Mouse (Mus musculus): Measurements from ENCODE around the gene Rab34. TPM values are rescaled to one million over a fixed set of nuclear protein-coding genes. Genes with fewer than 3 reads are reported as not detected.

Gene Rab34
- polyA plus RNA-seq, 1 experiment from 2014 or later, result 53.3 TPM

- Histone ChIP-seq H3K27ac (replicated peaks; ENCODE audit: low read depth, low read length) (no peak overlapping the region), H3K4me1 (ENCODE audit: control insufficient read depth, insufficient read depth, low read length) (peaks cover 7% of the 10 kb centered on the region; the same call in 1 of the 2 replicates), H3K9me3 (ENCODE audit: control insufficient read depth, low read length) (no peaks in the 10 kb centered on the region), H3K4me3 (replicated peaks; ENCODE audit: low read depth, low read length) (no peak overlapping the region), H3K27me3 (ENCODE audit: control insufficient read depth, insufficient read depth, low read length) (no peaks in the 10 kb centered on the region), H3K9ac (replicated peaks; ENCODE audit: low read length) (no peak overlapping the region), H3K4me2 (ENCODE audit: low read length) (no peak overlapping the region), H3K36me3 (ENCODE audit: control insufficient read depth, insufficient read depth, low read length) (no peaks in the 10 kb centered on the region)
- WGBS, result 63% methylated on average over 19 of the region's 19 CpGs
- ATAC-seq (ENCODE audit: low FRiP score, low TSS enrichment) (no peak), DNase-seq (no peak)
Measured at GRCm38 (mm10) chr11:78168541-78169468, 19.4 kb upstream of the Rab34 start.

DNA sequence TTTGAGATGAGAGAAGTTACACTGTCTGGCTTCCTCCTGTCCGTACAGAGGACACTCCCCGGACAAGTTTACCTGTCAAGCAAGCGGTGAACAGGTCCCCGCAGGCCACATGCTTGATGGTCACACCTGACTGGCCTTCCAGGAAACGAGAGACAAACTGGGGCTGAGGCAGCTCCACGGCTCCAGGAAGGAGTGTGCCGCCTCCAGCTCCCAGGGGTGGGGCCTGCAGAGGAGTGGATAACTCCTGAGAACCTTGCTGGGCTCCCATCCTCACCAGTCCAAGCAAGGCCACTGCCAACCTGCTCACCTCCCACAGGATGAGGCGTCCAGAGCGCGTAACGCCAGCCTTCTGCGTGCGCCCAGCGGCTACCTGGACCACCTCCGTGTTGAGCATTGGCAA is 17.9 kb upstream of the Rab34 start:
- H3K9me3 ChIP-seq (ENCODE audit: control insufficient read depth, low read length), result no peaks in the 10 kb centered on the region
- WGBS, result 90% methylated on average over 15 of the region's 15 CpGs

DNA sequence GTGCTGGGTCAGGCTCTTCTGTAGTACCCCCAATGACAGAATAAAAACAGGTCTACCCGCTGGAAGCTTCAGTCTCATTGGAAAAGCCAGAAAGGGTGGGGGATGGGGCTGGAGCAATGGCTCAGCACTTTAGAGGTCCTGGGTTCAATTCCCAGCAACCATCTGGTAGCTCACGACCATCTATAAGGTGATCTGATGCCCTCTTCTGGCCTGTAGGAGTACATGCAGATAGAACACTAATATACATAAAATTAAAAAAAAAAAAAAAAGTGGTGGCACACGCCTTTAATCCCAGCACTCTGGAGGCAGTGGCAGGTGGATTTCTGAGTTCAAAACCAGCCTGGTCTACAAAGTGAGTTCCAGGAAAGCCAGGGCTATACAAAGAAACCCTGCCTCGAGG is 16.9 kb upstream of the Rab34 start:
- H3K4me1 ChIP-seq (ENCODE audit: control insufficient read depth, insufficient read depth, low read length), result no peaks in the 10 kb centered on the region
- H3K4me2 ChIP-seq (ENCODE audit: low read length), result no peak overlapping the region
- H3K27me3 ChIP-seq (ENCODE audit: control insufficient read depth, insufficient read depth, low read length), result no peaks in the 10 kb centered on the region
- ATAC-seq (ENCODE audit: low FRiP score, low TSS enrichment) (no peak), DNase-seq (no peak)
- no peaks in the 10 kb centered on the region for H3K9me3 ChIP-seq (ENCODE audit: control insufficient read depth, low read length)
- 67% methylated on average over 4 of the region's 4 CpGs for WGBS
- no peaks in the 10 kb centered on the region for H3K36me3 ChIP-seq (ENCODE audit: control insufficient read depth, insufficient read depth, low read length)
- no peak overlapping the region for H3K27ac ChIP-seq (replicated peaks; ENCODE audit: low read depth, low read length)
- no peak overlapping the region for H3K9ac ChIP-seq (replicated peaks; ENCODE audit: low read length)
- no peak overlapping the region for H3K4me3 ChIP-seq (replicated peaks; ENCODE audit: low read depth, low read length)

More for the DNA sequence above, 17.9 kb upstream of the Rab34 start:
- Histone ChIP-seq H3K9ac (replicated peaks; ENCODE audit: low read length) (no peak overlapping the region), H3K27me3 (ENCODE audit: control insufficient read depth, insufficient read depth, low read length) (no peaks in the 10 kb centered on the region), H3K4me1 (ENCODE audit: control insufficient read depth, insufficient read depth, low read length) (peaks cover 7% of the 10 kb centered on the region; the same call in 1 of the 2 replicates), H3K4me3 (replicated peaks; ENCODE audit: low read depth, low read length) (no peak overlapping the region), H3K27ac (replicated peaks; ENCODE audit: low read depth, low read length) (no peak overlapping the region), H3K36me3 (ENCODE audit: control insufficient read depth, insufficient read depth, low read length) (no peaks in the 10 kb centered on the region), H3K4me2 (ENCODE audit: low read length) (no peak overlapping the region)
- ATAC-seq (ENCODE audit: low FRiP score, low TSS enrichment) (no peak), DNase-seq (no peak)

DNA sequence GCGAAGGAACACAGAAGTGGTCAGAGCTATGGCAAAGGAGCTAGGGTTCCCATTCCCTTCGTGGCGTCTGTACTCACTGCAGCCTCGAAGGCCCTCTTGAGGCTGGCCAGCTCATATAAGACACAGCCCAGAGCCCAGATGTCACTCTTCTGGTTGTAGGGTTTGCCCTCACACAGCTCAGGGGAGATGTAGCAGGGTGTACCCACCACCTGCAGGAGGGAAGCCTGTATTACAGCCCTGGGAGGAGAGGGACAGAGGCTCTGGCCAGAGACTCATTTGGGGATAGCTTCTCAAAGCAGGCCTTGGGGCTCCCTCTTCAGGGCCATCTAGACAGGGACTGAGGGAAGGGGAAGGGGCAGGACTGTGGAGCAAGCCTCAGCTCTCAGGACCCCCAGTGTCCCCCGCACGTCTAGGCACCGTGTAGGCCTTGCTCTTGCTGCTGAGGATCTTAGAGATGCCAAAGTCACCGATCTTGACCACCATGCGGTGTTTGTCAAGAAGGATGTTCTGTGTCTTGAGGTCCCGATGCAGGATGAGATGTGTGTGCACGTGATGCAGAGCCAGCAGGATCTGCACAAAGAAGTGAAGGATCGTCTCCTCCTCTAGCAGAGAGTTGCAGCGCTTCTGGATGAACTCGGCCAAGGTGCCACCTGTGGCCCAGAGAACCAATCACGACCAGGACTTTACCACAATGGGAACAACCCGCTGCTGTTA is 16.0 kb upstream of the Rab34 start:
- Histone ChIP-seq H3K9me3 (ENCODE audit: control insufficient read depth, low read length) (no peaks in the 10 kb centered on the region), H3K9ac (replicated peaks; ENCODE audit: low read length) (no peak overlapping the region), H3K4me3 (replicated peaks; ENCODE audit: low read depth, low read length) (no peak overlapping the region), H3K4me1 (ENCODE audit: control insufficient read depth, insufficient read depth, low read length) (peaks cover 8% of the 10 kb centered on the region), H3K27me3 (ENCODE audit: control insufficient read depth, insufficient read depth, low read length) (no peaks in the 10 kb centered on the region), H3K27ac (replicated peaks; ENCODE audit: low read depth, low read length) (no peak overlapping the region), H3K4me2 (ENCODE audit: low read length) (no peak overlapping the region), H3K36me3 (ENCODE audit: control insufficient read depth, insufficient read depth, low read length) (no peaks in the 10 kb centered on the region)
- DNase-seq, result no peak
- no peak for ATAC-seq (ENCODE audit: low FRiP score, low TSS enrichment)
- WGBS, result 77% methylated on average over 16 of the region's 16 CpGs

DNA sequence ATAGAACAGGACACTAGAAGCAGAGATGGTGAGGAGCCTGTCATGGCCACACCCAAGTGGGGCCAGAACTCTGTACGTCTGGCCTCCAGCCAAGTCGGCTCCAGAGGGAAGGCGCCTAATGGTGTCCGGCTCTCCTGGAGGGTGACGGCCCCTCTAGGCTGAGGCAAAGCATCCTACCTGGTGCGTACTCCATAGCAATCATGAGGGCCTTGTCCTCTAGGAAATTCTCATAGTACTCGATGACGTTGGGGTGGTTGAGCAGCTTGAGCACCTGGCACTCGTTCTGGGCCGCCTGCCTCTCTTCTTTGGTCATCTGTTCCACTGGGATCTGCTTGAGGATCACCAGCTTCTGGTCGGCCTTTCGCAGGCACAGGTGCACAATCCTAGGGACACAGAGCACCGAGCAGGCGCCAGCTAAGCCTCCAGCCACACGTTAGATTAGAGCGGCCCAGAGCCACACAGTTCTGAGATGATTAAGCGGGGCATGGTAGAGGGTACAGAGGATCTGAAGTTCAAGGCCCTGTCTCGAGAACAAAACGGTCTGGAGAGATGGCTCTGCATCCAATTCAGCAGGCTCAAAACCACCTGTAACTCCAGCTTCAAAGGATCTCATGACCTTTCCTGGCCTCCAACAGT is 15.4 kb upstream of the Rab34 start:
- H3K4me1 ChIP-seq (ENCODE audit: control insufficient read depth, insufficient read depth, low read length), result peaks cover 11% of the 10 kb centered on the region
- no peaks in the 10 kb centered on the region for H3K36me3 ChIP-seq (ENCODE audit: control insufficient read depth, insufficient read depth, low read length)
- no peak overlapping the region for H3K4me2 ChIP-seq (ENCODE audit: low read length)
- WGBS, result 91% methylated on average over 19 of the region's 19 CpGs
- no peak overlapping the region for H3K27ac ChIP-seq (replicated peaks; ENCODE audit: low read depth, low read length)
- no peak overlapping the region for H3K4me3 ChIP-seq (replicated peaks; ENCODE audit: low read depth, low read length)
- no peaks in the 10 kb centered on the region for H3K9me3 ChIP-seq (ENCODE audit: control insufficient read depth, low read length)
- DNase-seq, result no peak
- no peaks in the 10 kb centered on the region for H3K27me3 ChIP-seq (ENCODE audit: control insufficient read depth, insufficient read depth, low read length)
- ATAC-seq (ENCODE audit: low FRiP score, low TSS enrichment), result no peak
- no peak overlapping the region for H3K9ac ChIP-seq (replicated peaks; ENCODE audit: low read length)

DNA sequence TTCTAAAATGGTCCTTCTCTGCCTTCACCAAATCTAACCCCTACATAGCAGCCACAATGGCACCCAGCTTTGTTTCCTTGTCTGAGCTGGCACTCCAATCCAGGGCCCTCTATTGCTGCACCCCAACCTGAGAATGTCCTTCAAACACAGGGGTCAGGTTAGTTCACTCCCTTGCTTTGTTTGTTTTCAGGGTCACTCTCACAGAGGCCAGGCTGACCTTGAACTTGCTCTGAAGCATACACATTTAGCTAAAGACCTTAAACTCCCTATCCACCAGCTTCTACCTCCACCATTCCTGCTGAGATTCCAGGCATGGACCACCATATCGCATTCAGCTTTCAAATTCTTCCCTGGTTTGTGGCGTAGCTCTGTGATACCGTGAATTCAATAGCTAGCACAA is 13.7 kb upstream of the Rab34 start:
- no peak overlapping the region for H3K4me3 ChIP-seq (replicated peaks; ENCODE audit: low read depth, low read length)
- H3K27me3 ChIP-seq (ENCODE audit: control insufficient read depth, insufficient read depth, low read length), result no peaks in the 10 kb centered on the region
- no peak overlapping the region for H3K27ac ChIP-seq (replicated peaks; ENCODE audit: low read depth, low read length)
- H3K9me3 ChIP-seq (ENCODE audit: control insufficient read depth, low read length), result no peaks in the 10 kb centered on the region
- peaks cover 8% of the 10 kb centered on the region for H3K36me3 ChIP-seq (ENCODE audit: control insufficient read depth, insufficient read depth, low read length)
- no peak overlapping the region for H3K4me2 ChIP-seq (ENCODE audit: low read length)
- no peak overlapping the region for H3K9ac ChIP-seq (replicated peaks; ENCODE audit: low read length)
- 91% methylated on average over 3 of the region's 3 CpGs for WGBS
- ATAC-seq (ENCODE audit: low FRiP score, low TSS enrichment), result no peak
- H3K4me1 ChIP-seq (ENCODE audit: control insufficient read depth, insufficient read depth, low read length), result peaks cover 20% of the 10 kb centered on the region
- no peak for DNase-seq

DNA sequence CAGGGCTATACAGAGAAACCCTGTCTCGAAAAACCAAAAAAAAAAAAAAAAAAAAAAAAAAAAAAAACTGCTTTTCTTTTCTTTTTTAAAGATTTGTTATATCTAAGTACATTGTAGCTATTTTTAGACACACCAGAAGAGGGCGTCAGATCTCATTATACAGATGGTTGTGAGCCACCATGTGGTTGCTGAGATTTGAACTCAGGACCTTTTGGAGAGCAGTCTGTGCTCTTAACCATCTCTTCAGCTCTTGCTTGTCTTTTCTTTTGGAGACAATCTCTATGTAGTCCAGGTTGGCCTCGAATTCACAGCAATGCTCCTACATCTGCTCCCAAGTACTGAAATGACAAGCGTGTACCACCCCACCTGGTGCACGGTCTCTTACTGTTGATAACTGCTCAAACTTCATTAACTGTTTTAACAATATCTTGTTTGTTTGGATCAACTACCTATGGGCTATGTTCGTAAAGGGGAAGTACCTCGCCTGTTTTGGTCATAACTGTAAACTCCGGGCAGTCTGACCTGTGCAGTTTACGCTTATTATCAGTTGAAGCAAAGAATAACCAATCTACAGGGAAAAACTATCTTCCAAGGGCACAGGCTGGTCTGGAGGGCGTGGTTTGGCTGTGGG is 12.3 kb upstream of the Rab34 start:
- Histone ChIP-seq H3K9me3 (ENCODE audit: control insufficient read depth, low read length) (no peaks in the 10 kb centered on the region), H3K4me2 (ENCODE audit: low read length) (peak overlapping the region; percentile 70), H3K4me3 (replicated peaks; ENCODE audit: low read depth, low read length) (peak overlapping the region; percentile 54), H3K36me3 (ENCODE audit: control insufficient read depth, insufficient read depth, low read length) (peaks cover 21% of the 10 kb centered on the region), H3K4me1 (ENCODE audit: control insufficient read depth, insufficient read depth, low read length) (peaks cover 20% of the 10 kb centered on the region), H3K9ac (replicated peaks; ENCODE audit: low read length) (peak overlapping the region; percentile 38; the same call in 1 of the 2 replicates), H3K27ac (replicated peaks; ENCODE audit: low read depth, low read length) (0 out of 2 replicates have a peak overlapping the region, but pooled peaks have one; percentile 50), H3K27me3 (ENCODE audit: control insufficient read depth, insufficient read depth, low read length) (no peaks in the 10 kb centered on the region)
- DNase-seq (no peak), ATAC-seq (ENCODE audit: low FRiP score, low TSS enrichment) (no peak)
- WGBS, result 8% methylated on average over 9 of the region's 10 CpGs

GRCm38 (mm10) chr11:78176402-78176862 is 11.8 kb upstream of the Rab34 start, which contains the start of the genes Nek8 and Tlcd1:
Nek8 (minus strand) TSS chr11:78176675.
Tlcd1 (plus strand) TSS chr11:78176711.
- ATAC-seq (ENCODE audit: low FRiP score, low TSS enrichment) (peak; percentile 57), DNase-seq (peak; percentile 88)
- H3K4me3 ChIP-seq (replicated peaks; ENCODE audit: low read depth, low read length), result peak within 1 kb of the TSS; percentile 54
- H3K27ac ChIP-seq (replicated peaks; ENCODE audit: low read depth, low read length), result peak within 1 kb of the TSS; percentile 50; the same call in 1 of the 2 replicates
- under 1% methylated on average over 32 of the region's 32 CpGs for WGBS
- H3K4me2 ChIP-seq (ENCODE audit: low read length), result peak within 1 kb of the TSS; percentile 70
- H3K27me3 ChIP-seq (ENCODE audit: control insufficient read depth, insufficient read depth, low read length), result no peaks in the 10 kb centered on the region
- peaks cover 27% of the 10 kb centered on the region for H3K36me3 ChIP-seq (ENCODE audit: control insufficient read depth, insufficient read depth, low read length)
- peak within 1 kb of the TSS; percentile 38; the same call in 1 of the 2 replicates for H3K9ac ChIP-seq (replicated peaks; ENCODE audit: low read length)
- no peaks in the 10 kb centered on the region for H3K9me3 ChIP-seq (ENCODE audit: control insufficient read depth, low read length)
- peaks cover 20% of the 10 kb centered on the region for H3K4me1 ChIP-seq (ENCODE audit: control insufficient read depth, insufficient read depth, low read length)
